Mouse (Mus musculus) C2C12 (cell line): ENCODE data around the gene Lsr.

Experiments
- CEBPB ChIP-seq: IDR thresholded peaks from one replicate; pipeline ENCODE4 v1.6.1; 2011; ENCODE audit warnings: low read depth, mild to moderate bottlenecking, control low read depth, moderate library complexity
- CTCF ChIP-seq: IDR thresholded peaks from one replicate; pipeline ENCODE4 v1.5.1; 2011; ENCODE audit not compliant: control insufficient read depth, insufficient read depth, insufficient read length
- FOSL1 ChIP-seq: IDR thresholded peaks from one replicate; pipeline ENCODE4 v1.8.0; 2011; ENCODE audit warnings: mild to moderate bottlenecking, low read length; ENCODE audit not compliant: poor library complexity, insufficient read depth, severe bottlenecking
- MAX ChIP-seq: IDR thresholded peaks from one replicate; pipeline ENCODE4 v1.6.1; 2011; ENCODE audit warnings: mild to moderate bottlenecking, control low read depth
- MYOD1 ChIP-seq: IDR thresholded peaks from one replicate; pipeline ENCODE4 v1.6.1; 2011; ENCODE audit warnings: low read depth; ENCODE audit not compliant: control insufficient read depth, insufficient read length
- MYOG ChIP-seq: IDR thresholded peaks from one replicate; pipeline ENCODE4 v1.6.1; 2011; ENCODE audit not compliant: control insufficient read depth, insufficient read length; ENCODE audit errors: extremely low read depth
- USF1 ChIP-seq: IDR thresholded peaks from one replicate; pipeline ENCODE4 v1.6.1; 2011; ENCODE audit warnings: low read depth, mild to moderate bottlenecking, control low read depth, moderate library complexity

- TF ChIP-seq CEBPB (no peak), USF1 (no peak), CTCF (no peak), MYOG (no peak), MAX (no peak), MYOD1 (no peak), FOSL1 (no peak)
Measured at GRCm38 (mm10) chr7:31002650-31003049, 29.4 kb upstream of the Lsr start.
